Mouse (Mus musculus): Measurements from ENCODE around the gene Atp1a4.

Atp1a4 gene

GRCm38 (mm10) chr1:172219451-172220406 is 38.5 kb downstream of the Atp1a4 start, which contains the start of gene Casq1:
Gene Casq1 (minus strand): TSS chr1:172219868.
- DNase-seq (ENCODE audit: low spot score), result no peak

- no peak for DNase-seq (ENCODE audit: low spot score)
Measured at GRCm38 (mm10) chr1:172218164-172218910, 39.9 kb downstream of the Atp1a4 start.

GRCm38 (mm10) chr1:172217148-172217547 is 41.1 kb downstream of the Atp1a4 start:
- DNase-seq (ENCODE audit: low spot score), result peak; percentile 85

GRCm38 (mm10) chr1:172214748-172215147 is 43.5 kb downstream of the Atp1a4 start:
- no peak for DNase-seq (ENCODE audit: low spot score)

GRCm38 (mm10) chr1:172213771-172214170 is 44.4 kb downstream of the Atp1a4 start:
- no peak for DNase-seq (ENCODE audit: low spot score)

GRCm38 (mm10) chr1:172212776-172213175 is 45.4 kb downstream of the Atp1a4 start:
- DNase-seq (ENCODE audit: low spot score), result no peak

GRCm38 (mm10) chr1:172207111-172207584 is 51.1 kb downstream of the Atp1a4 start:
- DNase-seq (ENCODE audit: low spot score), result no peak

GRCm38 (mm10) chr1:172206141-172206917 is 51.9 kb downstream of the Atp1a4 start, which contains the start of gene Pea15a:
Gene Pea15a (minus strand): TSS chr1:172206804.
- DNase-seq (ENCODE audit: low spot score), result peak; percentile 66

GRCm38 (mm10) chr1:172205741-172206087 is 52.5 kb downstream of the Atp1a4 start:
- peak; percentile 42 for DNase-seq (ENCODE audit: low spot score)

- no peak for DNase-seq (ENCODE audit: low spot score)
Measured at GRCm38 (mm10) chr1:172204814-172205740, 53.1 kb downstream of the Atp1a4 start.

- no peak for DNase-seq (ENCODE audit: low spot score)
Measured at GRCm38 (mm10) chr1:172204033-172204813, 54.0 kb downstream of the Atp1a4 start.

- no peak for DNase-seq (ENCODE audit: low spot score)
Measured at GRCm38 (mm10) chr1:172203566-172203965, 54.6 kb downstream of the Atp1a4 start.

- DNase-seq (ENCODE audit: low spot score), result no peak
Measured at GRCm38 (mm10) chr1:172202894-172203522, 55.2 kb downstream of the Atp1a4 start.

GRCm38 (mm10) chr1:172201967-172202880 is 56.0 kb downstream of the Atp1a4 start:
- DNase-seq (ENCODE audit: low spot score), result no peak

GRCm38 (mm10) chr1:172200871-172201447 is 57.3 kb downstream of the Atp1a4 start:
- no peak for DNase-seq (ENCODE audit: low spot score)

- no peak for DNase-seq (ENCODE audit: low spot score)
Measured at GRCm38 (mm10) chr1:172200161-172200560, 58.1 kb downstream of the Atp1a4 start.

- no peak for DNase-seq (ENCODE audit: low spot score)
Measured at GRCm38 (mm10) chr1:172198996-172199395, 59.2 kb downstream of the Atp1a4 start.

GRCm38 (mm10) chr1:172198316-172198715 is 59.9 kb downstream of the Atp1a4 start:
- no peak for DNase-seq (ENCODE audit: low spot score)

Data from T-cell, adult 2 months (primary cell).